Mouse (Mus musculus) limb, embryonic 12.5 days (tissue): ENCODE results near the gene Wdr91. TPM values are rescaled to one million over a fixed set of nuclear protein-coding genes. Genes with fewer than 3 reads are reported as not detected.
A peak's percentile ranks its signal among the peaks of the same experiment; 100 is the strongest.

ENCODE experiments used
- ATAC-seq: fragments of 200-750 bp; cut with Nextera tagmentation; 2 replicates; pipeline ENCODE4 v1.8.0; 2017; ENCODE audit warnings: low read depth, moderate TSS enrichment; ENCODE audit not compliant: insufficient number of reproducible peaks, insufficient read depth, low FRiP score, low TSS enrichment
- H3K27ac ChIP-seq: fragments of 300-500 bp; sonication (generic); 2 replicates; pipeline ENCODE4 v1.5.1; 2016; ENCODE audit warnings: mild to moderate bottlenecking, moderate library complexity
- H3K27me3 ChIP-seq: fragments of 300-500 bp; sonication (generic); 2 replicates; pipeline ENCODE4 v1.6.1; 2016; ENCODE audit warnings: mild to moderate bottlenecking, moderate library complexity
- H3K36me3 ChIP-seq: fragments of 300-500 bp; sonication (generic); 2 replicates; pipeline ENCODE4 v1.6.1; 2016; ENCODE audit warnings: mild to moderate bottlenecking, moderate library complexity
- H3K4me1 ChIP-seq: fragments of 300-500 bp; sonication (generic); replicated peaks from 2 replicates; pipeline ENCODE4 v1.6.1; 2016
- H3K4me2 ChIP-seq: fragments of 300-500 bp; sonication (generic); 2 replicates; pipeline ENCODE4 v1.6.1; 2016; ENCODE audit warnings: mild to moderate bottlenecking, moderate library complexity
- H3K4me3 ChIP-seq: fragments of 300-500 bp; sonication (generic); replicated peaks from 2 replicates; pipeline ENCODE4 v1.5.1; 2016; ENCODE audit warnings: mild to moderate bottlenecking
- H3K9ac ChIP-seq: fragments of 300-500 bp; sonication (generic); replicated peaks from 2 replicates; pipeline ENCODE4 v1.6.1; 2016; ENCODE audit warnings: mild to moderate bottlenecking, moderate library complexity
- H3K9me3 ChIP-seq: fragments of 300-500 bp; sonication (generic); 2 replicates; pipeline ENCODE4 v1.6.1; 2016; ENCODE audit warnings: mild to moderate bottlenecking, moderate library complexity
- WGBS: fragments of 180-500 bp; shearing (Covaris S2); methylation state at CpG from one replicate; pipeline ENCODE4 v1.1.7; 2016; 5-methylcytosine and 5-hydroxymethylcytosine counted together
- polyA plus RNA-seq: library from polyadenylated mRNA; unstranded; fragments of >200 nt; fragmentation: Nextera tagmentation; extraction: Ambion mirVana; gene quantifications from 2 replicates; pipeline ENCODE4 v1.2.1, GENCODE M21; 2016

Wdr91 gene
- polyA plus RNA-seq, 1 experiment from 2014 or later, result 13.9 TPM

DNA sequence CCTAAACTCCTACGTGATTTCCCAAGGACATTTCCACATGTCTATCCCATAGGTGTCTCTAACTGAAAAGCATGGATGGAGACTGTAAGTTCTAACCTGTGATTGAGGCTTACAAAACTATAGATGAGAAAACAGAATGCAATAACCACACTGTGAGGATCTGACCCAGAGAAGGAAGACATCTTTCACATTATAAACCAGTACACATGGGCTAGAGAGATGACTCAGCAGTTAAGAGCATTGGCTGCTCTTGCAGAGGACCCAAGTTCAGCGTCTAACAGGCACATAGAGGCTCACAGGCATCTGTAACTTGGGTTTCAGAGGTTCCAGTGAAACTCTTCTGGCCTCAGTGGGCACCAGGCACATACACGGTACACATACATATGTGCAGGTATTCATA is 3.8 kb upstream of the Wdr91 start:
- Histone ChIP-seq H3K27me3 (no peaks in the 10 kb centered on the region), H3K36me3 (no peaks in the 10 kb centered on the region), H3K9ac (no peak overlapping the region), H3K9me3 (no peaks in the 10 kb centered on the region), H3K4me1 (peaks cover 8% of the 10 kb centered on the region), H3K4me2 (no peak overlapping the region), H3K27ac (no peak overlapping the region), H3K4me3 (no peak overlapping the region)
- ATAC-seq, result no peak
- 87% methylated on average over 3 of the region's 3 CpGs for WGBS

DNA sequence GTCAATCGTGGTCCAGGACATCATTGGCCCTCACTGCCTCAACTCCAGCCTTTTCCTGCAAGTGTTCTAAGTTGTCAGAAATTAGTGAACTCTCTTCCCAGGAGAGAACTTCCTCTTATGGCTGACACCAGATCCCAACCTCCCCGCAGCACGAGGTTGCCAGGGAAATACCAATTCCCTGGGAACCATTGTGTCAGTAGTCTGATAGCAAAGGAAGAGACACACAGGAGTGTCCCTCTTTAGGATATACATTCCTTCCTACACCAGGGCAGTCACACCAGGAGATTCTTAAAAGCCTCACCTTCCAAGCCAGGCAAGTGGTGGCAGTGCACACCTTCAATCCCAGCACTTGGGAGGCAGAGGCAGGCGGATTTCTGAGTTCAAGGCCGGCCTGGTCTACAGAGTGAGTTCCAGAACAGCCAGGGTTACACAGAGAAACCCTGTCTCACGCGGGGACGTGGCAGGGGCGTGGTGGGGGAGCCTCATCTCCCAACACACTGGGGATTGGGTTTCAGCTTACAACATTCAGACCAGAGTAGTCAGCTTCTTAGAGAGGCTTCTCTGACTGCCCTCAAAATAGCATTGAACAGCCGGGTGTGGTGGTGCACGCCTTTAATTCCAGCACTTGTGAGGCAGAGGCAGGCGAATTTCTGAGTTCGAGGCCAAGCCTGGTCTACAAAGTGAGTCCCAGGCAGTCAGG is 2.8 kb upstream of the Wdr91 start:
- Histone ChIP-seq H3K27ac (no peak overlapping the region), H3K4me2 (no peak overlapping the region), H3K9ac (no peak overlapping the region), H3K36me3 (no peaks in the 10 kb centered on the region), H3K9me3 (no peaks in the 10 kb centered on the region), H3K4me1 (peaks cover 8% of the 10 kb centered on the region), H3K27me3 (no peaks in the 10 kb centered on the region), H3K4me3 (no peak overlapping the region)
- ATAC-seq, result no peak
- 87% methylated on average over 13 of the region's 13 CpGs for WGBS

DNA sequence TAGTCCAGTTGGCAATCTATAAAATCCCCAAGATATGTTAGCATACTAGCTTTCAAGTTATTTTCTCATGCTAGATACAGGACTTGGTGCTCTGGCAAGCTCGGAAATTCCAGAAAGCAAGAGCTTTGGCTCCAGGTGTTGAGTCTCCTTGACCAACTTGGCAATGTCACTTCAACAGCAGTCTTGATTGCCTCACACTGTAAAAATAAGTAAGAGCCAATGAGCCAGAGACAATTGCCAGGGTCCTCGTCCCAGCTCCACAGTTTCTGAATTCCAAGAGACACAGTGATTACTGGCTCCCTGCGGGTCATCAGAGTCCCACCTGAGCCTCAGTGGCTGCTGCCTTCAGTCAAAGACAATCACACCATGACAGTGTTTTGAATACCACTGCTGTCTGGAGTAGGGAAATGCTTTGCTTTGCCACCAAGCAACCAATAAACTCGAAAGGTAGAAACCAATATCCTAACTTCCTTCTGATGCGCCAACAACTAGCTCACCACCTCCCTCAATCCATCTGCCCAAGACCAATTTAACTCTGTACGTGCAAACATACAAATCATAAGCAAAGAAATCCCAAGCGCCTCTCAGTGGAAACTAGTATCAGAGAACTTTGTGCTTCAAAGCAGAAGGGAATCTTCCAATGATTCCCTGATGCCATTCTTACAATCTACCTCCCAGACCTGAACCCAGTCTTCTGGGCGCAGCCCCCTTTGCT is 888 bp downstream of the Wdr91 start:
- H3K27ac ChIP-seq, result no peak overlapping the region
- peak overlapping the region; percentile 60; the same call in 1 of the 2 replicates for H3K9ac ChIP-seq
- 52% methylated on average over 8 of the region's 8 CpGs for WGBS

DNA sequence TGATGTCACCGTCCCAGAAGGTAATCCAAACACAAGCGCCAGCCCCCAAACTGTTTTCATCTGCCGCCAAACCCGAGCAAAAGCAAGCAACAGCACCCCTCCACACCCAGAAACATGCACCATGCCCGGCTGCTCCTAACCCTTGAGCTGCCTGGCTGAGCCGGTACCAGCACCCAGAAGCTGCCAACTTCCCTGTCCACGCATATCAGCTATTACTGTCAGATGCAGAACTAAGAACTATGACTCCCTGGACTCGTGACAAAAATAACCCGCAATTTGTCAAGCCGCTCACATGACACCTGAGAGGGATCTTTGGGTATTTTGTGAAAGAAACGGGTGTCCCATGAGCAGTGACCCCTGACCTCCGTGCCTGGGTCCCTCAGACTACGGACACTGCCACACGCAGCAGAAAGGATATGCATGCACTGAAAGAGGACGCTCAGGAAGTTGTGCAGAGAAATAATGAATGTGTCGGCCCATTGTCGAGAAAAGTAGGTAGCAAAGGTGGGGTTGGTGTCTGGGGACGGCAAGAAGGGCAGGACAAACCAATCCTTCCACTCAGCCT is 2.9 kb downstream of the Wdr91 start:
- peaks cover 48% of the 10 kb centered on the region for H3K36me3 ChIP-seq
- ATAC-seq, result no peak
- WGBS, result 85% methylated on average over 18 of the region's 18 CpGs

More for the DNA sequence above, 888 bp downstream of the Wdr91 start:
- ATAC-seq, result no peak
- peak overlapping the region; percentile 64 for H3K4me2 ChIP-seq
- H3K27me3 ChIP-seq, result no peaks in the 10 kb centered on the region
- H3K4me1 ChIP-seq, result peaks cover 8% of the 10 kb centered on the region
- peaks cover 33% of the 10 kb centered on the region for H3K36me3 ChIP-seq
- peak overlapping the region; percentile 75 for H3K4me3 ChIP-seq
- H3K9me3 ChIP-seq, result no peaks in the 10 kb centered on the region

DNA sequence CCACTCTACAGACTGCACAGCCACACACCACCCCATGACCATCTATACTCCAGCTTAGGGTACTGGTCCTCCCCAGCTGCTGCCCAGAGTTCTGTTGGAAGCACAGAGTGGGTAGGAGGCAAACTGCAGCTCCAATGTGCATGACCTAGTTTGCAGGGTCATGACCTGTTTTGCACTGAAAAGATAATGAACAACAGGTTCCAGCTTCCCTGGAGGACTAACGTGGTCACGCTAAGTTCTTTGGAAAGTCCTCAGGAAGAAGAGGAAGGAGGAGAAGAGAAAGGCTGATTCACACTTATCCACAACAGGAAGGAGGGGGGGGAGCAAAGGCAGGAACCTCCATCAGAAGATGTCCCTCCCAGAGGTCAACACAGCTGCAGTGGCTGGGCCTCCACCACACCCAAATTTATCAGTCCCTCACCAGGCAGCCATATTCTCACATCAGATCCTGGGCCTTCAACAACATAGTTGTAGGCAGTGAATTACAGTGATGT is 3.5 kb downstream of the Wdr91 start:
- Histone ChIP-seq H3K4me2 (no peak overlapping the region), H3K27me3 (no peaks in the 10 kb centered on the region), H3K9ac (no peak overlapping the region), H3K36me3 (peaks cover 54% of the 10 kb centered on the region), H3K4me3 (no peak overlapping the region), H3K27ac (no peak overlapping the region), H3K9me3 (no peaks in the 10 kb centered on the region), H3K4me1 (peaks cover 8% of the 10 kb centered on the region)
- WGBS, result 46% methylated on average over 2 of the region's 2 CpGs
- no peak for ATAC-seq

More for the DNA sequence above, 2.9 kb downstream of the Wdr91 start:
- no peak overlapping the region for H3K4me3 ChIP-seq
- no peak overlapping the region for H3K27ac ChIP-seq
- H3K4me2 ChIP-seq, result no peak overlapping the region
- H3K9ac ChIP-seq, result no peak overlapping the region
- H3K27me3 ChIP-seq, result no peaks in the 10 kb centered on the region
- peaks cover 8% of the 10 kb centered on the region for H3K4me1 ChIP-seq
- no peaks in the 10 kb centered on the region for H3K9me3 ChIP-seq

DNA sequence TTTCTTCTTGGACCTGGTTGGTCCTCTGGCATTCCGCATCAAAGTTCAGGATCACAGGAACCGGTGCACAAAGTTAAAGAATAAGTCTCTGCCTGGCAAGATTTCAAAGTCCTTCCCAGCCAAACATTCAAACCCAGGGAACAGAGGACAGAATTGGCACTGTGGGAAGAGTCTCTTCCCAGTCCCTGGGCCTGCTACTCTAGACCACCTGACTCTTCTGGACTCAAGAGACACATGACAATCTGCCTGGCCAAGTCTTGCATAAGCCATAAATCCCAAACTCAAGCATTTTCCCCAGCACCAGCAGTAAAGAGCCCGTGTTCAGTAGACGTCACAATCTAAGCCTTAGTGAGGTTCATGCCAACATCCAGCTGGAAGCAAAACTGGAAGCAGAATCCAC is 4.0 kb downstream of the Wdr91 start:
- Histone ChIP-seq H3K4me1 (peaks cover 8% of the 10 kb centered on the region), H3K36me3 (peaks cover 59% of the 10 kb centered on the region), H3K4me2 (no peak overlapping the region), H3K27ac (no peak overlapping the region), H3K9ac (no peak overlapping the region), H3K27me3 (no peaks in the 10 kb centered on the region), H3K4me3 (no peak overlapping the region), H3K9me3 (no peaks in the 10 kb centered on the region)
- ATAC-seq, result no peak
- 92% methylated on average over 4 of the region's 4 CpGs for WGBS

DNA sequence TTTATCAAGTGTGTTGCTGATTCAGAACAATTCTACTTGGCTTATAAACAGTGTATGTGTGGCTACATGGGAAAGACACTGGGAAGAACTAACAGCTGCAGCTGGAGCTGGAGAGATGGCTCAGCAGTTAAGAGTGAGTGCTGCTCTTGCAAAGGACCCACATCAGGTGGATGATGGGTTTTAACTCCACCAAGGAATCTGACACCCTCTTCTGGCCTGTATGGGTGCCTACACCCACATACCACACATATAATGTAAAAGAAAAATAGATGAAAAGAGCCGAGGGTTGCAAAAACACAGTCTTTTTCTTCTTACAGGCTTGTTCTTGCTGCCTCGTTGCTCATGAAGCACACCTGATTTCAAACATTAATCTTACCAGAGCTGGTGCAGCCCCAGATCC is 4.6 kb downstream of the Wdr91 start:
- Histone ChIP-seq H3K4me3 (no peak overlapping the region), H3K4me2 (no peak overlapping the region), H3K36me3 (peaks cover 63% of the 10 kb centered on the region), H3K27ac (no peak overlapping the region), H3K9me3 (no peaks in the 10 kb centered on the region), H3K27me3 (no peaks in the 10 kb centered on the region), H3K4me1 (peaks cover 8% of the 10 kb centered on the region), H3K9ac (no peak overlapping the region)
- 74% methylated on average over 2 of the region's 2 CpGs for WGBS
- no peak for ATAC-seq

DNA sequence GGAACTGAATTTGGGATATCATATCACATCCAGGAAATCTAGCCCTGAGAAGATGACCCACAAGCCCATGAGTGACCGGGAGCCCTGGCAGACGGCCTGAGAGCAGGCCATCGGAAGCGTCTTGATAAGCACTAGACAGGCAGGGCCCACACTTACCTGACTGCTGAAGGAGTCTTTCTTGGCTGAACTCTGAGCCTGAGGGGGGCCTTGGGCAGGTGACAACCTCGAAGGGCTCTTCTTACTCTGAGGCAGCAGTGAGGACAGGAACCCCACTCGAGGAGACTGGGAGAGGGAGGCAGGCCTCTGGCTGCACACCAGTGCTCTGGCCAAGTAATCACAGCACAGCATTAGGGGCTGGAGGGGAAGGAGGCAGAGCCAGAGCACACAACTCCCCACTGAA is 6.3 kb downstream of the Wdr91 start:
- no peak overlapping the region for H3K9ac ChIP-seq
- H3K36me3 ChIP-seq, result peaks cover 79% of the 10 kb centered on the region
- H3K4me2 ChIP-seq, result no peak overlapping the region
- no peak overlapping the region for H3K4me3 ChIP-seq
- H3K9me3 ChIP-seq, result no peaks in the 10 kb centered on the region
- WGBS, result 85% methylated on average over 6 of the region's 6 CpGs
- ATAC-seq, result no peak
- no peak overlapping the region for H3K27ac ChIP-seq
- H3K4me1 ChIP-seq, result no peaks in the 10 kb centered on the region
- H3K27me3 ChIP-seq, result no peaks in the 10 kb centered on the region

DNA sequence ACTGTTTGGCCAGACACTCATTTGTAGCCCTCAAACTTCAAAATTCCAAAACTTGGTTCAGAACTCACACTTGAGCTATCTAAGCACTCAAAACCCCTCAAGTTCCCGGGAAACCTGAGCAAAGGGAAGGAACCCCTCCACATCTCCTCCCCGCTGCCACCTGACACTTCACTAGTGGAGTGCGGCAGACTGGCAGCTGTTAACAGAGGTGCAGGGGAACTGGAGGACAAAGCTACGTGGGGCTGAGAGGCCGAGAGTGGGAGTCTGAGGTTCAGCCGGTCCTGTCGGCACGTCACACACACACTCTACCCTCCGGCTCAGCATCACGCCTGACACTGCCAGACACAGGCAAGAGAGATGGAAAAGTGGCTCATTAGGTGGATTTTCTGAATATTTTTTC is 6.8 kb downstream of the Wdr91 start:
- H3K27ac ChIP-seq, result no peak overlapping the region
- no peaks in the 10 kb centered on the region for H3K9me3 ChIP-seq
- H3K4me2 ChIP-seq, result no peak overlapping the region
- no peak overlapping the region for H3K9ac ChIP-seq
- no peak for ATAC-seq
- H3K27me3 ChIP-seq, result no peaks in the 10 kb centered on the region
- 81% methylated on average over 10 of the region's 10 CpGs for WGBS
- peaks cover 84% of the 10 kb centered on the region for H3K36me3 ChIP-seq
- H3K4me1 ChIP-seq, result no peaks in the 10 kb centered on the region
- no peak overlapping the region for H3K4me3 ChIP-seq

DNA sequence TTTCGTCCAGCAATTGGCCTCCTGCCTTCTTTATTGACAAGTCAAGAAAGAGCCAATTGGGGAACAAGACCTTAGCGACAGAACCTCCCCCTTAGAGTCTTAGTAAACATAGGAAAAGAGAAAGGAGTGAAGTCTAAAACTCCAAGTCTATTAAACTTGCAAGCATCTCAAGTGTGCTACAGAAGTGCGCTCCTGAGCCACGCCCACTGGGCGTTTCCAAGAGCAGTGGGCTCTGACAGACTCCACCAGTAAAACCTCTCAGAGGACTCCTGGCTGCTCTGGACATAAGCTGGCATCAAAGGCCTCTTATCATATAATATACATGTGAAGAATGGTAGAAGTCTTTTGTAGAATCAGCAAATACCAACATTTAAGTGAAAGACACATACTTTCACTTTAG is 7.2 kb downstream of the Wdr91 start:
- no peak overlapping the region for H3K4me3 ChIP-seq
- H3K9ac ChIP-seq, result no peak overlapping the region
- peaks cover 86% of the 10 kb centered on the region for H3K36me3 ChIP-seq
- ATAC-seq, result no peak
- no peaks in the 10 kb centered on the region for H3K27me3 ChIP-seq
- WGBS, result 83% methylated on average over 5 of the region's 5 CpGs
- H3K27ac ChIP-seq, result no peak overlapping the region
- H3K9me3 ChIP-seq, result no peaks in the 10 kb centered on the region
- H3K4me2 ChIP-seq, result no peak overlapping the region
- no peaks in the 10 kb centered on the region for H3K4me1 ChIP-seq

DNA sequence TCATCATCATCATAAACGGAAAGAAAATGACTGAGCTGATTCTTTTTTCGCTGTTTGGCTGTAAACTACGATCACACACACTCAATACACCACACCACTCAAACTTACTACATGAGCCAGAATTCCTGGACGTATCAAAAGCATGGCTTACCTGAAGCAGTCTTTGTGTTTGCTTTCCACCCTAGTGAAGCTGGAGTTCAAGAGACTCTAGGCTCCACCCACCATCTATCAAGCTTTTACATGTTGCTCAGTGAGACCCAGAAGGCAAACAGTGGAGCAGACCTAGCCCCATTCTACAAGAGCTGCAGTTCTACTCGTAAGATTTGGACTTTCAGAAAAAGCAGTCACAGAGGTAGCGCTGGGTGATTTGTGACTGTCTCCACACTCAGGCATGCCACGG is 8.1 kb downstream of the Wdr91 start:
- no peaks in the 10 kb centered on the region for H3K27me3 ChIP-seq
- WGBS, result 91% methylated on average over 7 of the region's 7 CpGs
- no peak overlapping the region for H3K9ac ChIP-seq
- no peak overlapping the region for H3K27ac ChIP-seq
- ATAC-seq, result no peak
- H3K4me2 ChIP-seq, result no peak overlapping the region
- no peak overlapping the region for H3K4me3 ChIP-seq
- H3K4me1 ChIP-seq, result no peaks in the 10 kb centered on the region
- H3K36me3 ChIP-seq, result peaks cover 88% of the 10 kb centered on the region
- no peaks in the 10 kb centered on the region for H3K9me3 ChIP-seq
